Mouse (Mus musculus) frontal cortex, adult 2 months (tissue): ENCODE results near the gene Psmd5. TPM values are rescaled to one million over a fixed set of nuclear protein-coding genes. Genes with fewer than 3 reads are reported as not detected.

Experiments
- polyA plus RNA-seq: library from polyadenylated mRNA; depleted of rRNA; stranded (reverse); fragments of >200 nt; gene quantifications from 2 replicates; pipeline ENCODE4 v1.2.3, GENCODE M21; 2012; rRNA removed

Psmd5 gene
- polyA plus RNA-seq, 1 experiment = 44.2 TPM

Other genes with a start within 250 kb of the Psmd5 start
- gene Gapvd1, start 119.7 kb downstream of the Psmd5 start, polyA plus RNA-seq = 43.8 and 53.8 TPM in 2 replicates
- 207 and 209 TPM in 2 replicates for gene Hspa5, start 103.0 kb downstream of the Psmd5 start, polyA plus RNA-seq
- gene Rabepk, start 75.1 kb downstream of the Psmd5 start, polyA plus RNA-seq = 37.0 and 38.3 TPM in 2 replicates
- gene Fbxw2, start 48.7 kb downstream of the Psmd5 start, polyA plus RNA-seq = 76.5 and 80.3 TPM in 2 replicates
- gene Gm34653, start 42.0 kb downstream of the Psmd5 start, polyA plus RNA-seq = not detected in 2 replicates
- 0.55 and 0.58 TPM in 2 replicates for gene Cutal, start 572 bp downstream of the Psmd5 start, polyA plus RNA-seq
- 1.2 and 1.3 TPM in 2 replicates for gene Phf19, start 39.1 kb upstream of the Psmd5 start, polyA plus RNA-seq
- gene Traf1, start 86.8 kb upstream of the Psmd5 start, polyA plus RNA-seq = 3.5 and 4.8 TPM in 2 replicates
- 0.48 and 0.50 TPM in 2 replicates for gene Hc, start 186.5 kb upstream of the Psmd5 start, polyA plus RNA-seq
- 0.69 and 0.74 TPM in 2 replicates for gene AI182371, start 226.6 kb upstream of the Psmd5 start, polyA plus RNA-seq
- gene Cntrl, start 234.5 kb upstream of the Psmd5 start, polyA plus RNA-seq = 15.0 and 15.9 TPM in 2 replicates